Mouse (Mus musculus): ENCODE data around the gene Lpin1. TPM values are rescaled to one million over a fixed set of nuclear protein-coding genes. Genes with fewer than 3 reads are reported as not detected.

The Lpin1 gene
- polyA plus RNA-seq, 1 experiment from 2014 or later, result 11.1 TPM

DNA sequence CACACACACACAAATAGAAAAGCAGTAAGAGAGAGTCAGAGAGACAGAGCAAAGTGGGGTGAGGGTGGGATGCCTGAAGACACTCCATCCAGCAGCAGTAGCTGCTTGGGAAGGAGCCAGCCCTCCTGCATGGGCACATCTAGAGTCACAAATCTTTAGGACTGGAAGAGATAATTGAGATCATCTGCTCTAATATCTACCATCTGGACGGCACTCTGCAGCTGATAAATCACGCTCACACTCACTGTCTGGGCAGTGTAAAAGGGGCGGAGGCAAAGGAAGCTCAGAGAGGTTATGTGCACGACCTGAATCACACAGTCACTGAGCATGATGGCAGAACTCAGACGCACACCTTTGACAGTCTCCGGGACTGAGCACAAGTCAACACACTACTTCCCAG lies 118.1 kb downstream of the Lpin1 start:
- no peak overlapping the region for H3K27ac ChIP-seq
- no peak overlapping the region for H3K4me2 ChIP-seq
- no peaks in the 10 kb centered on the region for H3K27me3 ChIP-seq
- no peak overlapping the region for H3K9ac ChIP-seq
- no peaks in the 10 kb centered on the region for H3K9me3 ChIP-seq
- no peaks in the 10 kb centered on the region for H3K4me1 ChIP-seq
- no peak overlapping the region for H3K4me3 ChIP-seq (replicated peaks)
- H3K36me3 ChIP-seq (replicated peaks), result no peaks in the 10 kb centered on the region
- WGBS, result 81% methylated on average over 6 of the region's 6 CpGs
- ATAC-seq (ENCODE audit: low FRiP score), result no peak

DNA sequence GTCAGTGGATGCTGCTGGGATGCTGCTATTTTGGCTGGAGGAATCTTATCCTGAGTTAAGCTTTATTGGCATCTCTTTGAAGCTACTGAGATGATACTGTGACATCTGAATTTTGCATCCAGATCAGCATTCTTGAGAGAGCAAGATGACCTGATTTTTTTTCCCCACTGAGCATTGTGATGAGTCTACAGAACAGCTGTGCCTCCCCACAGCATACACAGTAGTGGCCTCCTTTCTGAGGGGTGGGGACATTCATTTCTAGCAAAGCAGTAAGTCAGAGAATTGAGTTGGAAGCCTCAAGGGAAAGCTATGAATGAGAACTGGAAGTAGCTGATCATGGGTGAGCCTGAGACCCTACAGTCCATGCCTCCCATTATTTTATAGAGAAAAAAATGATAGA lies 121.9 kb downstream of the Lpin1 start:
- no peaks in the 10 kb centered on the region for H3K4me1 ChIP-seq
- ATAC-seq (ENCODE audit: low FRiP score), result no peak

DNA sequence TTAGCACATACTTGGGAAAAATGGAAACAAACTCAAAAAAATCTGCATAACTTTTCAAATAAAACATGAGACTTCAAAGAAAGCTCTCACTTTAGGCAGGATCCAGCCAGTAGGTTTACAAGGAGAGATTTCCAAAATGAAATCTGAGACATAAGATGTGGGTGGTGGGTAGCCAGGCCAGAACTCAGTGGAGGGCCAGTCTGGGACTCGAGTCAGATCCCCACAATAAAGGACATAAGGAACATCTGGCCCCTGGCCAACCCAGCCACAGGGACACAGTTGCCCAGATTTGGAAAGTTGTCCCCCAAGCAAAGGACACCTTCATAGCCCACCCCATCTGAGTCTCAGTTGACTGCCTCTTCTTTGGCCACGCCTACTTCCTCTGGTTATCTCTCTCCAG lies 123.3 kb downstream of the Lpin1 start:
- H3K36me3 ChIP-seq (replicated peaks), result no peaks in the 10 kb centered on the region
- no peak overlapping the region for H3K9ac ChIP-seq
- H3K4me1 ChIP-seq, result no peaks in the 10 kb centered on the region
- H3K27me3 ChIP-seq, result no peaks in the 10 kb centered on the region
- WGBS, result 70% methylated on average over 2 of the region's 2 CpGs
- no peak overlapping the region for H3K4me2 ChIP-seq
- no peak for ATAC-seq (ENCODE audit: low FRiP score)
- no peak overlapping the region for H3K27ac ChIP-seq
- no peaks in the 10 kb centered on the region for H3K9me3 ChIP-seq
- H3K4me3 ChIP-seq (replicated peaks), result no peak overlapping the region

More for the DNA sequence above, 121.9 kb downstream of the Lpin1 start:
- Histone ChIP-seq H3K4me3 (replicated peaks) (no peak overlapping the region), H3K4me2 (no peak overlapping the region), H3K36me3 (replicated peaks) (no peaks in the 10 kb centered on the region), H3K27ac (no peak overlapping the region), H3K9me3 (no peaks in the 10 kb centered on the region), H3K27me3 (no peaks in the 10 kb centered on the region), H3K9ac (no peak overlapping the region)

Other genes with a start within 250 kb of the Lpin1 start
- gene Ntsr2, start 42.4 kb upstream of the Lpin1 start, polyA plus RNA-seq (2016; fragmentation: Nextera tagmentation; extraction: Ambion mirVana), result 0.13 TPM in 1 of 2 replicates, not detected in the other
- gene Greb1, start 189.9 kb upstream of the Lpin1 start, polyA plus RNA-seq (2016; fragmentation: Nextera tagmentation; extraction: Ambion mirVana), result 2.4 and 2.5 TPM in 2 replicates
- gene E2f6, start 200.0 kb upstream of the Lpin1 start, polyA plus RNA-seq (2016; fragmentation: Nextera tagmentation; extraction: Ambion mirVana), result 75.0 and 77.4 TPM in 2 replicates

Data from forebrain, embryonic 12.5 days (tissue).